Mouse (Mus musculus) liver, adult (tissue): Measurements from ENCODE around the gene Cdhr4.

Experiments used
- GATA4 ChIP-seq: IDR thresholded peaks from 2 replicates; pipeline ENCODE4 v1.6.1; 2014; ENCODE audit warnings: mild to moderate bottlenecking, low read length; ENCODE audit not compliant: insufficient replicate concordance

Cdhr4 gene

DNA sequence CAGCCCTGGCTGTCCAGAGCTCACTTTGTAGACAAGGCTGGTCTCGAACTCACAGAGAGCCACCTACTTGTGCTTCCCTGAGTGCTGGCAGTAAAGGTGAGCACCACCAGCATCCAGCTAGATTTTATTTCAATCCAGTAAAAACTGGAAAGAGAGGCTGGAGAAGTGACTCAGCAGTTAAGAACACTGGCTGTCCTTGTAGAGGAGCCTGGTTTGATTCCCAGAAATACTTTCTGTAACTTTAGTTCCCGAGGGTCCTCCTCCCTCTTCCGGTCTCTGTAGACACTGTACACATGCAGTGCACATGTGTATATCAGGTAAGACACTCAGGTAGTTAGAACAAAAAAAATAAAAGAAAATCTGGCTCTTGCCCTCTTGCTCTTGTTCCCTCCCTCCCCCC lies 4.3 kb upstream of the Cdhr4 start:
- no peak for TF ChIP-seq GATA4

DNA sequence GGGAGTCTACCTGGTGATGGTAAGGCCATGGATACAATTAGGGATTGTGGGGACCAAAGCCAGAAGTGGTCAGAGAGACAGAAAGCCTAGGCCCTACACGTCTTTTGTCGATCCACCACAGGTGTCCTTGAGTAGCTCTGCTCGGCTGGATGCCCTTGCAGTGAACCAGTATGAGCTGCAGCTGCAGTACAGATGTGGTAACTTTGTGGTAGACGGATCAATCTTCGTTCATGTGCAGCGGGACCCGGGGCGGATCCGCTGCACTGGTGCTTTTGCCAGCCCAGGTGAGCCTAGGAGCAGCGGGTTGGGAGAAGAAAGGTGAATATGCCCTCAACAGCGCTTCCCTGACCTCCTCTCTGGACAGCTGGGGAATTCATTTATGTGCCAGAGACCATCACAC lies 716 bp downstream of the Cdhr4 start:
- no peak for TF ChIP-seq GATA4

DNA sequence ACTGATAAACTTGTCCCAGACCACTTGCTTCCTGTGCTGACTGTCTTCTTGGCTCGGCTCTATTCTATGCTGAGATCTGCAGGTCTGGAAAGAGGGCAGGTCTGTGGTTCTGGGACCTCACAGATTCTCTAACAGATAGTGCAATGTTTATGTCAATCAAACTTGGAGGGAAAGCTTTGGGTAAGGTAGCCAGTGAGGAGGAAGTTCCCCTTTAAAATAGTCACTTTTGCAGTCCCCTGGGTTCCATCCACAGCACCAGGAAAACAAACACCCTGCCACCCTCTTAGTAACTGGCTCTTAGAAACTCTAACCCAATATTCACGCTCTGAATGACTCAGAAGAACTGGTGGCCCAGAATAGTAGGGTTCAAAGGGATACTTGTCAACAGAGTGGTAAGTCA lies 2.2 kb downstream of the Cdhr4 start:
- no peak for TF ChIP-seq GATA4

DNA sequence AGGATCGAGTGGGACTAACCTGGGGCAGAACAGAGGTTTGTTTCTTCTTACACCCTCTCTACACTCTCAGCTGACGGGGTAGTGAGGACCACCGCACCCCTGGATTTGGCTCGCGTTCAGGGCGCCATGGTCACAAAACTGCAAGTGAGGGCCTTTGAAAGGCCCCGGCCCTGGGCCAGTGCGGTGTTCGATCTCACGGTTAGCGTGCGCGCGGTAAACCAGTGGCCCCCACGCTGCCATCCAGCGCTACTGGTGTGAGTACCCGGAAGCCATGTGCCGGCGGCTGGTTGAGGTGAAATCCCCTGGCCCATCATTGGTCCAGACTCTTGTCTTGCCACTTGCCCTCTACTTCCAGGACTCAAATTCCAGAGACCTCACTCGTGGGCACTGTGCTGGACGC lies 3.2 kb downstream of the Cdhr4 start:
- no peak for TF ChIP-seq GATA4

DNA sequence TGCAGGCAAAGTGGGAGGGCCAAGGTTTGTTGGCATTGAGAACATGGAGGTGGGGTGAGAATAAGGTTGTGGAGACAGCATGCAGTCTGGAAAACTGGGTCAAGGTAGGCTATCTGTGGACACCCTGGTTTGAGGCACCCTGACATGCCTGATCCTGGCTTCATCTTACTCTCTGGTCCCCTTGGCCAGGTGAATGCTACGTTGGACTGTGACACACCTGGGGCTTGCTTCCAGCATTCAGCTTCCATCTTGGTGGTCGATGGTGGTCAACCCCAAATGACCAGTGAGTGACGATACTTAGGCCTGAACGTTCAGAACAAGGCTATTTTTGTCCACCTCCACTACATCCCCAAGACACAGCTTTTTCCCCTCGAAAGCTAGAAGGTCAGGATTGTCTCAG lies 3.8 kb downstream of the Cdhr4 start, which contains the start of gene Gm20662:
Gene Gm20662, plus strand, starts transcription at position 301 of the 400 bp plus-strand sequence.
- TF ChIP-seq GATA4 = no peak

DNA sequence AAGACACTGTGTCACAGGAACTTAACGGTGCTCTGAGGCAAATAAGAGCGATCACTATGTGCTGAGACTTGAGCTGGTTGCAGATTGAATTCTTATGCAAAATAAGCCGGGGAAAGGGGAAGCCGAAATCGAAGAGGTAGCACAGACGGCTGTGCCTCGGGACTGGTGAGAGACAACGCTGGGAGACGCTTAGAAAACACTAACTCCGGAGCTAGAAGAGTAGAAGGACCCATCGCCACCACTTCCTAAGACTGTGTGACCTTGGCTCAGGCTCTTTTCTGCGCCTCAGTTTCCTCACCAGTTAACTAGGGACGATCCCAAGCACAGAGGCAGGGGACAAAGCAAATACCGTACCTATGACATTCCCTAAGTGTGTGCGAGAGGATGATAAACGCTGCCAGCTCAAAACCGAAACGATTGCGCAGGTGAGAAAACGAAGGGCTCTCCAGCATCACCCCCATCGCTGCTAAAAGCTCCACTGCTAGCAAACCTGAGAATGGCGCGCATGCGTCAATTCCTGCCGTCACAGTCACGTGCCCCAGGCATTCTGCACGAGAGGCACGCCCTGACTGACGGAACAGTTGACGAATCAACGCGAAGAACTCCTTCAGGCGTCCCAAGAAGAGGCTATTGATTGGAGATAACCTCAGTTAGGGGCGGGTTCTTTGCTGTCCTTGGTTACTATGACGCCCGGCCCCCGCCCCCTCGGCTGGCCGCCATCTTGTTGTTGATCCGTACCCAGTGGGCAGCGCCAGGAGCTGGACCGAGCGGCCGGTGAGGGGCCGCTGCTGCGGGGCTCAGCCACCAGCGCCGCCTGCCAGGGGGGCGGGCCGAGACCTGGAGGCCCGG lies 9.8 kb downstream of the Cdhr4 start, which contains the start of gene Ip6k1:
Gene Ip6k1, plus strand, starts transcription at position 580 of the 849 bp plus-strand sequence.
- TF ChIP-seq GATA4 = no peak

DNA sequence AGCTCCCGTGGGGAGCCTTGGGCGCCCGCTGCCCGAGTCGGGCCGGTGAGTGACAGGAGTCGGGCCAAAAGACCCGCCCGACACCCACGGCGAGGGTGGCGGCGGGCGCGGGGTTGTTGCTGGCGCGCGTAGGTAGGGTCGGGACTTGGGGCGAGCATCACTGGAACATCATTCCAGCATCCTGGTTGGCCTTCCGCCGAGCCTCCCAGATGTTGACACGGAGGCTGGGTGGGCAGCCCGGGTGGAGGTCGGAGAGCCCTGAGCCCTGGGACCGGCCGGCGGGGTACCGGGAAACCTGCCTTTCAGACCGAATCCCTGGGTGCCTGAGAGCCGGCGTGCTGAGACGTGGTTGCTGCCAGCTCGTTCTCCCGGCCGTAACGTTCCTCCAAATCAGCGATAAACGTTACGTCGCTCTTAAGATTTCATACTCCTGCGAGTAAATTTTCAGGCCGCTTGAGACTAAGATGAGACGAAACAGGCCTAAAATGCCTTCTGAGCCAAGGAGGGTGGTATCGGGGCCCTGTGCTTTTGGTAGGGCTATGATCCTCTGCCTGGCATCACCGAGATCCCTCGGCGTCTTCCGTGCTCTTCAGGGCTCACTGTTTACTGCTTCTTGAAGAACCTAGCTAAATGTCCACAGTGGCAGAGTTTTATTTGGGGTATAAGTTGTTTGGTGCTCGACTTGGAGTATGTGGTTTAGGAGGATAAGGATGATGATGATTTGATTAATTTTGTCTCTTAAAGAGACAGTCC lies 10.7 kb downstream of the Cdhr4 start:
- no peak for TF ChIP-seq GATA4

DNA sequence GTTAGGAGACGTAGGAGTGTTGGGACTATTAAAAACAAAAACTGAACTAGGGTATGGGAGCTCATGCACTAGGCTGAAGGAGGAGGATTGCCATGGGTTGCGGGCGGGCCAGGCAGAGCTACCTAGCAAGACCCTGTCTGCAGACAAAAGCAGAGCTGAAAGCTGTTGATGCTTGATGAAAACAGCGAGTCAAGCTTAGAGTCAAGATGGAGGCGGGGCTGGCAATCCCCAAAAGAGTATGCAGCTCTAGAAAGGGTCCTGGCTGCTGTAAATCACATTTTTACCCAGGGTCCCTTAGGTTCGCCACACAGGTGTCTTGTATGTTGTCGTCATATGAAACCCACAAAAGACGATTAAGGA lies 11.2 kb downstream of the Cdhr4 start:
- no peak for TF ChIP-seq GATA4

DNA sequence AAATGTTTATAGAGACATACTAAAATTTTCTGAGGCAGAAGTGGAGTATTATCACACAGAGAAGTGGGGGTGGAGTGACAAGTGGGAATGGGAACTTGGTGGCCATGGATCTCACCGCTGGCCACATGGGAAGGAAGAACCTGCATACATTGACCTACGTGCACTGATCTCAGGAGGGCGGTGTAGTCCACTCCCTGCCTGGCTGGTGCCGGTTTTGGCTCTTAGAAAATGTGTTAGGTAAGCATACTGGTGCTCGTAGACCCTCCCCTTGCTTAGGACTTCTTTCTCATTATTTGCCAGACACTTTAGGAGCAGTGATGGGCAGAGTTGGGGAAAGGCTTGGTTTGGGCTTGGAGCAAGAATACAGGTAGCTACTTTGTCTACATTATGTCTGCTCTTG lies 15.7 kb downstream of the Cdhr4 start:
- TF ChIP-seq GATA4 = no peak

DNA sequence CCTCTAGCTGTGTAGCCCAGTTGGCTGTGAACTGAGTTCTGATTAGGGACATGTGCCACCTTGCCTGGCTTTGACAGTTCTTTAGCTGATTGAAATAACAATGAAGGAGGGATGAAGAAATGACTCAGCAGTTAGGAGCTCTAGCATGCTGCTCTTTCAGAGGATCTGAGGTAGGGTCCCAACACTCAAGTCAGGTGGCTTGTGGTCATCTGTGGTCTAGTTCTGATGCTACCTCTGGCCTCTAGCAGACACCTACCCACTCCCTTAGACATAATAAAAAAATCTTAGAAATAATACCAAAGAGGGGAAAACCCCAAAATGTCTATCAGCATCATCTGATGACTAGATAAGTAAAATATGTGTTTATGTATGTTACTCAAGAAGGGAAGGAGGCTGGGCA lies 18.1 kb downstream of the Cdhr4 start:
- no peak for TF ChIP-seq GATA4

DNA sequence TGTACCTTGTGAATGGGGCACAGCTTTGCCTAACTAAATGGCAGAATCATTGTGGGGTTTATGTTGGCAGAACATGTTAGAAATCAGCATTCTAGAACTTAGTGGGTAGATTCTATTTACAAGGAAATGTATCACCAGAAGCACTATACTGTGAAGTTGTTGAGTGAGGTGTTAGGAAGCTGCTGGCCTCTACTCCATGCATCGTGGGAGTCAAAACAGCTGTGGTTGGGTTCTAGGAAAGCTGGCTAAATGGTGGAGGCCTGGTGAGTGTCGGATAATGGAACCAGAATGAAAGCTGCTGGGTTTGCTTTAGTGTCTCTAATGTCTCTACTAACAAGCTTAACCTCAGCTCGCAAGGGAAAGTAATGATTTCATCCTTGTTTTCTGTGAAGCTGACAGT lies 24.8 kb downstream of the Cdhr4 start:
- no peak for TF ChIP-seq GATA4

DNA sequence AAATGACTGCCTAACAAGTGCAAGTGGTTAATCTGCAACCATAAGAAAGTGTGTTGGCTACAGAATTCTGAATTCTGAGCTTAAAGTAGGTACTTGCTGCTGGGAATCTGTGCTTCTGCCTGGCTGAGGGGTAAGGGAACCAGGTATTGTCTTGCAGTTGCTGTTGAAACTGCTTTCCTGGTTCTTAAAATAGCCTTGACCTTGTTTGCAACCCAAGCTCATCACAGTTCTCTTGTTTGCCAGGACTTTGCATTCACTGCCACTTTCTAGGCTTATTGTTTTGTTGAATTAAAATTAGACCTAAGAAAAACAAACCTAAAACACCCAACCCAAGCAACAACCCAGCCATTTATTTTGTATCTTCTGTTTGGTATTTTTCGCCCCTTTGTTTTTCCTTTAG lies 28.4 kb downstream of the Cdhr4 start:
- no peak for TF ChIP-seq GATA4

DNA sequence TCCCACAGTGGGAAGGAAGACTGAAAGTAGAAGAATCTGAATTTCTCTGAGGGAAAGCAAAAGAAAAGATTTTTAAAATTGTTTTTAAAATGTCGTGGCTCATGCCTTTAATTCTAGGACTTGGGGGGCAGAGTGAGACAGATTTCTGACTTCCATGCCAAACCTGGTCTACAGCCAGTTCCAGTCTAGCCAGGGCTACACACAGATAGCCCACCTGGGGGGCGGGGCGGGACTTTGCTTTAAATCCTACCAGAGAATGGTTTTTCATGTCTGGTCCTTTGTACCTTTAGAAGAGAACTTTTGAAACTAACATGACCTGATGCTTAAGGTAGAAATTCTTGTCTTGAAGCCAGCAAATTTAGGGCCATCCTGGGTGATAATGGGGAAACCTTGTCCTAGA lies 30.9 kb downstream of the Cdhr4 start:
- TF ChIP-seq GATA4 = no peak

DNA sequence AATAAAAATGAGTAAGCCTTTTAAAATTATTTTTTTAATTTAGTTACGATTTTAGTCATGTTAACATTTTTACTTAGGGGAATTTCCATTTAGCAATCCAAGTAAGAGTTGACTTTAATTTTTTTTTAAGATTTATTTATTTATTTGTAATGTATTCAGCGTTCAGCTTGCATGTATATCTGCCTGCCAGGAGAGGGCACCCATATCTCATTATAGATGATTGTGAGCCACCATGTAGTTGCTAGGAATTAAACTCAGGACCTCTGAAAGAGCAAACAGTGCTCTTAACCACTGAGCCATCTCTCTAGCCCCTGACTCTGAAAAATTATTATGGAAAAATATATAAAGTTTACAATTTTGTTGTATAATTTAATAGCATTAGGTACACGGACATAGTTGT lies 34.3 kb downstream of the Cdhr4 start:
- TF ChIP-seq GATA4 = no peak

DNA sequence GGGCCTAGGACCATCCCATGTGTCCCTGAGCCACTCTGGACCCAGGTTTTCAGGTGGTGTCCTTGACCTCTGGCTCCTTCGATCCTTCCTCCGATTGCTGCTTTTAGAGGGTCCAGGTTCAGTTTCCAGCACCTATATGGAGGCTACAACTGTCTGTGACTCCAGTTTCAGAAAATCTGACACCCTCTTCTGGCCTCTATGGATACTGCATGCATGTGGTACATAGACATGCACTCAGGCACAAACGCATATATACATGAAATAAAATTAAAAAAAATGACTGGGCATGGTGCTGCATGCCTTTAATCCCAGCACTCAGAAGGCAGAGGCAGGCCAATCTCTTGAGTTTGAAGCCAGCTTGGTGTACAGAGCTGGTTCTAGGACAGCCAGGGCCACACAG lies 35.6 kb downstream of the Cdhr4 start:
- no peak for TF ChIP-seq GATA4

DNA sequence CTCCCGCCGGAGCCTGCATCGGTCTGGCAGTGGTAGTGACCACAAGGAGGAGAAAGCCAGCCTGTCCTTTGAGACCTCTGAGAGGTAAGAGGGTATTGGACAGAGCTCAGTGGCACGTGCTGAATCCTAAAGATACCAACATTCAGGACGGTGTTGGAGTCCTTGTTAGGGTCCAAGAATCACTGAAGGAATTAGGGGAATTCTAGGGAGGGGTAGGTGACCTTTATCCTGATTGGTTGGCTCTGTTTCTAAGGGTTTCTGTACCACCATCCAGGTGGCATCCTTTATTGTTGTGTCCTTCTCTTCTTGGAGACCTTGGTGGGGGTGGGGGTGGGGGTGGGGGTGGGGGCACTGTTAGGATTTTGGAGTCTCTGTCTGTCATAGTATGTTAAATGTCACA lies 39.8 kb downstream of the Cdhr4 start:
- TF ChIP-seq GATA4 = no peak

DNA sequence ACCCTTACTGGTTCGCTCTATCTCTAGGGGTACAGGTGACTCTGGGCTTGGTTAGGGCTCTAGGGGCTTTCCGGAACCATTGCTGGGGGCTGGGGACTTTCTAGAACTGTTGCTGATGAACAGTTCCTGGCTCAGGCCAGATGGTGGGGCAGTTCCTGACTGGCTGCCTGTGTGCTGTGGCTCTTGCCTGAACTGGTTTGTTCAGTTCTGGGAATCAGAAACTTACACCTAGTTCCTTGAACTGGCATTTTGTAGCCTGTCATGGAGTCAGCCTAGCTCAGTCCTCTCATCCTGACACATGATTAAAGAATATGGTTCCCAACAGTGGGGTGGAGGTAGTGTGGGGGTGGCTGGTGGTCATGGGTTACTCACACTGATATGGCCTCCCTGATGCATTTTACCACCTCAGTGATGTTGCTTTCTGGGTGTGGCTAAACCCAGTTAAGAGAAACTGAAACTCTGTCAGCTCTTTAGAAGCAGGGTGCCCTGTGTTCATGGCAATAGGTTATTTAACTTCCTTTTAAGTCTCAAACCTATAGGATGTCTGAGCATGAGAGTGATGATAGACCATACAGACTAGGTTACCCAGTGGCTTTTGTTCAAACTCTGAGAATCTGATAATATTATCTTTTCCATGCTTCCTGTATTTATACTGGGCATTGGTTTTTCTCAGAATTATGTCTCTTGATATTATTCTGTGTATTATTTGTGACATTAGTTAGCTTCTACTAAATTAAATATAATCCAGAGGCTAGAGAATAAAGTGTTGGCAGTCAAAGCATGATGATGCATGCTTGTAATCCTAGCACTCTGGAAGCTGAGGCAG lies 43.2 kb downstream of the Cdhr4 start:
- TF ChIP-seq GATA4 = no peak
